Mouse (Mus musculus) layer of hippocampus, postnatal 10 days (tissue): ENCODE measurements around the gene Gm20388. TPM values are rescaled to one million over a fixed set of nuclear protein-coding genes. Genes with fewer than 3 reads are reported as not detected.
"Not testable (repeated sequence)": the region's sequence is repeated elsewhere in the genome, so short reads cannot be mapped to it uniquely, and the experiment has no call there.

Experiments used
- DNase-seq, 2 experiments: peaks; one replicate each; pipeline ENCODE4 v3.0.0; 2021; ENCODE audit warnings: low spot score in 2 of 2
- total RNA-seq, 2 experiments: library from RNA; stranded (reverse); gene quantifications; 2 replicates each; pipeline ENCODE4 v1.2.3; 2021

The Gm20388 gene
- total RNA-seq, 2 experiments from 2014 or later = not detected

- no peak for DNase-seq
Measured at GRCm38 (mm10) chr8:122321455-122321921, 2410.8 kb downstream of the Gm20388 start.

DNA sequence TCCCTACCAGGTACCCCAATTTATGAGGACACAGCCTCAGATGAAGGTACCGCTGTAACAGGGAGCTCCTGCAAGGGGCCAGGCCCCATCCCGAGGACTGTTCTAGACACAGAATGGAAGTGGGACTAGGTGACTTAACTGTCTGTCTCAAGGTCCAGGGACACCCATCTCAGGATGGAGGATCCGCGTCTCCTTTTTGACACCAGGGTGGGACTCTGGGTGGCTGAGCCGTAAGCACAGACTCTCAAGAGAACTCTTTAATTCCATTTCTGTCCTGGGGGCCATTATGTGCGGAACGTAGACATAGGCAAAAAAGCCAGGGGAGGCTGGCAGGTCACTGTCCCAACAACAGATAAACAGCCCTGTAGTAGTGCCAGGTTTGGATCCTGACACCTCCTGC is 2411.5 kb downstream of the Gm20388 start:
- DNase-seq = no peak

DNA sequence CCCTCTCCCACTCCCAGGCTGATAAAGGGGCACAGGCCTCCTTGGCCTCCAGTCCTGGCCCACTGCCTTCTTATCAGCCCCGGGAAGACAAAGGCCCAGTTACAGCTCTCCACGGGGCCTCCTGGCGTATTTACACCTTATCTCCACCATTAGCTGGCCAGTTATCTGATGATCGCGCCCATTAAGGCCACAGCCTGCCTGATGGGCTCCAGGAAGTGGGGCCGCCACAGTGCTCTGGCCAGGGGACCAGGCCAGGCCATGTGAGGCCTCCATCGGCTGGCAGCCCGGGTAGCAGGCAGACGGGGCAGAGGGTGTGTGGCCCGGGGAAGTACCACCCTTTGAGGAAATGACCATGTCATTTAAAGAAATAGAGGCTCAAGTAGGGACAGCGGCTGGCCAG is 2412.2 kb downstream of the Gm20388 start:
- DNase-seq = no peak

GRCm38 (mm10) chr8:122323951-122324402 is 2413.3 kb downstream of the Gm20388 start:
- not testable (repeated sequence) for DNase-seq

DNA sequence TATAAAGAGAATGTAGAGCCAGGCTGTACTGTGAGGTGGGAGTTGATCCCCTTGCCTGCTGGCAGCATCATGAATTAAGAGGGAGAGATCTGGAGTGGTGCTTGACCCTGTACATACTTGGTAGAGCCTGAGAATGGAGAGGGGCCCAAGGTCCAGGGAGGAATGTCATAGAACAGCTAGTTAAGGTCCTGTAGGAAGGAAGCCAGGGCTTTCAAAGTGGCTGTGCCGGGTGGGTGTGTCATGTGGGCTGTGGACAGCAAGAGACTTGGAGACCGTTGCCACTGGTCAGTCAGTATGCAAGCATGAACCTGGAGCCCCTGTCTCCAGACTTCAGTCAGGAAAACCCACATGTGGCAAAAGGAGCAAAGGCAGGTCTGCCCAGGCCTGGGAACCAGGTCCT is 2414.6 kb downstream of the Gm20388 start:
- DNase-seq = no peak

DNA sequence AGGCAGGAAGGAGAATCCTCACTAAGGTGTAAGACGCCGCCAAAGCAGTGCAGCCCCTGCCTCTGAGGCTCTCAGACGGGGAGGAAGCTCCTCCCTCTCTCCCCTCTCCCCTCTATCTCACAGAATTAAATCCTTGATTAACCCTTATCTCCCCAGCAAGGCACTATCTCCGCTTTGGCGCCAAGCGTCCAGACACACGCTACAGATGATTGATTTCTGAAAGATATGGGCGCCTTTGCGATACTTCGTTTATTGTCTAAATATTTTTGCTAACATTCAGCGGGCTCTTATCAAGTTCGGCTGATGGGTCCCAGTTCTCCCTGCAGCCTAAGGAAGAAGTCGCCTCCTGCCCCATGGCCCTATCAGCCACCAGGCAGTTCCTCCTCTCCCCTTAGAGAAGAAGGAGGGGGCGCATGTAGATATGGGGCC is 2415.5 kb downstream of the Gm20388 start:
- DNase-seq = no peak

GRCm38 (mm10) chr8:122329072-122329471 is 2418.4 kb downstream of the Gm20388 start:
- no peak for DNase-seq

DNA sequence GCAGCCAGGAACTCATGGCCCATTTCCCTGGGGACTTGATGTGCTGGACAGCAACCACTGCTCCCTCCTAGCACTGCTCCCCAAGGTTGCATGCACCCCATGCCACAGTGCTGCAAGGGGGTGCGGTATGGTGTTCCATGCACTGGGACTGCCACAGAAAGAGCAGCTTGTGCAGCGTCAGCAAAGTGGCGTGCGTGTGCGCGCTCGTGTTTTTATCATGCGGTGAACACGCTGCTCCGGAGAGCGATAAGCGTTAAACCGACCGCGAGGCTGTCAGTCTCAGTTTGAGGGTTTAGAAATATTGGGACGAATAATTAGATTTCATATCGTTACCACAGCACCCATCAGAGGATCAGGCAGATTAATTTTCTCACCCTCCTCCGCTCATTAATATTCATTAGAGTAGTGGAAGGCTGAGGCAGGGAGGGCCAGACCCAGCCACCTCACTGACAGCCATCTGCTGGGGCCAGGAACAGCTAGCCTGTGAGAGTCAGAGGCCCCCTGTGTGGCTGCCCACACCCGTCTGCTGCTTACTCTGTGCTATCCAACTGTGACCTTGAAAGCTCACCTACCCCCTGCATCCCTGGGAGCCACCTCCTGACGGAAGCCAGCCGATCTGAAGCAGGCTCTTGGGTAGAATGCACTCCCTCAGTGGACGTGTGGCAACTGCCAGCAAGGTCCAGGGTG is 2419.1 kb downstream of the Gm20388 start:
- DNase-seq = no peak

DNA sequence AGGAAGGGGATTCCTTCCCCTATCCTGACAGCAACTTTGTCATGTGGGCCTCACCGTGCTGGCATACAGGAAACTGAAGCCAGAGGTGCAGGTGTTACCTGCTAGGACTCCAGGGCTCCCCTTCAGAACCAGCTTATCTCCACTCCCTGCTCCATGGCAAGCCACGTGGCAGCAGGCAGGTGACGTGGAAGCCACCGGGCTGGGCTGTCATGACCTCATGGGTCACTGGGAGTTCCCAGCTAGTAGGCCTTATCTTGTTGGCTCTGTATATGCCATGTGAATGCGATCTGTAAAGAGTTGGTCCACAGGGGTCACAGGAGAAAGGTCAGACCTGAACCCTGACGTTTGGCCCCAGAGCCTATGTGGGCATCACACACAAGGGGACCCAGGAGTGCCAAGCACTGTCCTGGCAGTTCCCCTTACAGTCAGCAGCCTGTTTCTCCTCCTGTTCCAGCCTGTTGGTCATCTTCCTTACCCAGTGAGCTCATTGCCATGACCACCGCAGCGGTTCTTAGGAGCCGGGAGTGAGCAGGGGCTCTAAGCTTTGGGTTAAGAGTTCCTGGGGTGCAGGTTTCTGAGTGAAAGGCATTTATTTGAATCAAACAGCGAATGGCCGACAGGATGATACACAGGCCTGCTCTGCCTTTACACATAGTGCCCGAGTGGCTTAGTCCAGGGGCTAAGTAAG is 2419.9 kb downstream of the Gm20388 start:
- DNase-seq = no peak

DNA sequence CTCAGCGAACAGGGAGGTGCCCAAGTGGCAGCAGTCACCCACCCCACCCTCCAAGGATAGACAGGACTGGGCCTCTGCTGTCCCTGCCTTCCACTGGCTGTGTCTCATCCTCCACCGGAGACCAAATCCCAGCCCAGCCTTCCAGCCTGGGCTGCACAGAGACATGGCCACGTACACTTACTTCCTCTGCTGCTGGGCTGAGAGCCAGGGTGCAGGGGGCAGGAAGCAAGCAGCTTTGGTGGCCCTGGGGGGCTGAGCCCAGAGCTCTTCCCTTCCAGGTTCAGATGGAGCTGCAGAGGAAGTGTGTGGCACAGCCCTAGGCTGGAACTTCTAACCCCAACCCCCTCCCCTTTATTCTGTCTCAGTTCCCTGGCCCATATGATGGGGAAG is 2420.5 kb downstream of the Gm20388 start:
- no peak for DNase-seq

- peak; percentile 90 to 93 for DNase-seq
Measured at GRCm38 (mm10) chr8:122332753-122333506, 2422.3 kb downstream of the Gm20388 start.

DNA sequence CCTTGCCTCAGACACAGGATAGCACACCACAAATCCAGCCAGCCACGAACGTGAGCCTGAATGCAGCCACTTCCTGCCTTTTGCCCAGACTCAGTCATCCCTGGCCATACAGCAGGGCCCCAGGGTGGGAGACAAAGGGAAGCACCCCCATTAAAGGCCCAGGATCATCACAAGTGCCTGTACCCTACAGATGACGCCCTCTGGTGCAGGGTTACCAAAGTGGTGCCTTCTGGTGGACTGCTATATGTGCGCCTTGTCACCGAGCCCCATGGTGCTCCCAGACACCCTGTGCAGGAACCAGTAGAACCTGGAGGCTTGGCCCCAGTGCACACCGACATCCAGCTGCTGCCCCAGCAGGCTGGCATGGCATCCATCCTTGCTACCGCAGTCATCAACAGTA is 2422.9 kb downstream of the Gm20388 start:
- no peak for DNase-seq

GRCm38 (mm10) chr8:122334791-122335490 is 2424.3 kb downstream of the Gm20388 start:
- no peak for DNase-seq

- no peak for DNase-seq
Measured at GRCm38 (mm10) chr8:122335638-122336250, 2425.1 kb downstream of the Gm20388 start.

GRCm38 (mm10) chr8:122336251-122336910 is 2425.7 kb downstream of the Gm20388 start:
- peak; percentile 51 to 73 for DNase-seq

DNA sequence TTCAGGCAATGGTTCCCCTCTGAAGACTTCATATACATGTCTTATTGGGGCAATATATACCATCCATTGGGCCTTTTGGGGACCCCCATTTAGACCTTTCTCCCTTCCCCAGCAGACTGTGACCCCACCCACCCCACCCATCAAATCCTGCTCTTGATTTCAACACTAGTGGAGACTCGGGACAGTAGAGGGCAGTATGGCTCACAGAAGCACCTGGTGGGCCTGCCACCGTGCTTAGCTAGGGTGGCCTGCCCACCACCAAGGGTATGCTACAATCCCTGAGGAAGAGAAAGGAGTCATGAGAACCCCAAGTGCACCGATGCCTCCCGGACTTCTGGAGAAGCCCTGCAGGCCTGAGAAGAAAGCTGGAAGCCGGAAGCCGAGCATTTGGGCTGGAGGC is 2428.2 kb downstream of the Gm20388 start:
- no peak for DNase-seq

GRCm38 (mm10) chr8:122340761-122341160 is 2430.1 kb downstream of the Gm20388 start:
- no peak for DNase-seq

DNA sequence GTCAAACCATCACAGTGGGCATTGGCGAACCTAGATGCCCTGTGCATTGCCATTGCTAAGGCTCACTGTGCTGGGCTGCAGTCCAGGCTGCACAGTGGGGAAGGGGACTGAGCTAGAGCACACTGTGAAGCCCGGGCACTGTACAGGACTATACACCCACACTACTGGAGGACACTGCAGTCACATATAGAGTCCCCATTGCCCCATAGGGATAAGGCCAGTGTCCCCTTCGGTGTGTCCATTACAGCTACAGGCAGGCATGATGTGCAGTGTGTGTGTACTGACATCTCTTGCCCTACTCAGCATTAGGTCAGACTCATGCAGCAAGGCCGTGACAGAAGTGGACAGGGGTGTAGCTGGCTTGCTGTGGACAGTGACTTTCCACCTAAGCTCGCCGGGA is 2431.1 kb downstream of the Gm20388 start:
- DNase-seq = no peak

DNA sequence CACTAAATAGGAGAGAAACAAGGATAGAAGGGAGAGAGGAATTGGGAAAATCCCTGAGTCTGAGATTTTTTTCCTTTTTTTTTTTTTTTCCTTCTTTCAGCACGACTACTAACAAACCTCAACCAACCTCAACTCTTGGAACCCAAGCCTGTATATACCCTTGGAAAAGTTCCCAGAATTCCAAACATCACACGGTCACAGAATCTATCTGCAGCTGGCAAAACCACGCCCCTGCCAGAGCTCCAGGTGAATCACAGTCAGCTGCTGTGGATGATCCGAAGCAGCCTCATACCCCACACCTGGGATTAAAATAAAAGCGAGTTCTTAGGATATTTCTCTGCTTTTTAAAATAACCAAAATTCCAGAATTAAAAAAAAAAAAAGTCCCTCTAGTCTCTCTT is 2431.7 kb downstream of the Gm20388 start:
- no peak for DNase-seq

DNA sequence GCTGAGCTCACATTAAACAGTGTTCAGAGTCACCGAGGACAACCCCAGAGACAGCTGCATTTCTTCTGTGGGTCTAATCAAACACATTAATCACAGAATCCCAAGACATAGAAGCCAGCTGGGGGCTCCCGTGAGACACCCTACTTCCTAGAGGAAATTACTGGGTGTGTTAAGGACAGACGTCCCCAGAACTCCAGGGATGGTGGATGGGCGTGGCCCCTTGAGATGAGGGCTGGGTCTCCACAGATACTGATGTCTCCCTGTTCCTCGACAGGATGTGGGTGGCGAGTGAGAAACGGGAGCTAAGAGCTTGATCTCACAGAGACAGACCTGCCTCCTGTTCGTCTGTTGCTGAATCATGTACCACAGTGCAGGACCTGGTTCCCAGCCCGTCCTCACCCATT is 2432.2 kb downstream of the Gm20388 start:
- DNase-seq = peak in 1 of 2 experiments; percentile 45
